Mouse (Mus musculus): ENCODE results near the gene Lpp. TPM values are rescaled to one million over a fixed set of nuclear protein-coding genes. Genes with fewer than 3 reads are reported as not detected.

Lpp gene
- total and polyA plus RNA-seq, 3 experiments = not detected

DNA sequence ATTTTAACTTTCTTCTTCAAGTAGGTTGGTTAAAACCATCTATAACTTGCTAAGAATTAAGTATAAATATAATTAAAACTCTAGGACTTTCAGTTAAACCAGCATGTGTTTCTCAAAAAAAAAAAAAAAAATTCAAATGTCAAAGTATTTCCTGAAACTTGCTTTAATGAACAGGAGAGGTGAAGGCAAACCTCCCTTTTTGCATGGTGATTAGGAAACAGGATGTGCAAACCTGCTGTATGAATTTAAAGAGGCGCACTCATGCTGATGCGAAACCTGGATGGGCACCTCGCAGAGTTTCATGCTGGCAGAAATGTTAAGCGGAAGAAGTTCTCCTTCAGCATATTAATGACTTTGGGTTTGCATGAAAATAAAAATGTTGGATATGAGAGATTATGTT lies 119.9 kb downstream of the Lpp start:
- no peak overlapping the region for H3K27ac ChIP-seq (ENCODE audit: control insufficient read depth, low read depth, low read length)
- TF ChIP-seq RAD21 (IDR thresholded peaks at IDR 0.05; ENCODE audit: low read depth, low read length) = no peak
- TF ChIP-seq POLR2AphosphoS2 (IDR thresholded peaks at IDR 0.05; ENCODE audit: low read length) = no peak
- no peak for TF ChIP-seq CHD1 (IDR thresholded peaks at IDR 0.05; ENCODE audit: low read depth, low read length)
- no peak for TF ChIP-seq E2F4 (IDR thresholded peaks at IDR 0.05; ENCODE audit: borderline replicate concordance, low read depth, low read length)
- no peak for TF ChIP-seq KAT2A (conservative IDR thresholded peaks at IDR 0.05; ENCODE audit: low read depth, low read length)
- TF ChIP-seq ZKSCAN1 (IDR thresholded peaks at IDR 0.05; ENCODE audit: low read depth, low read length) = no peak
- TF ChIP-seq MAFK (IDR thresholded peaks at IDR 0.05; ENCODE audit: borderline replicate concordance, low read depth, low read length) = no peak
- TF ChIP-seq NRF1 (IDR thresholded peaks at IDR 0.05; ENCODE audit: insufficient read depth, low read depth, low read length, poor library complexity, severe bottlenecking) = no peak
- no peak for TF ChIP-seq CTCF (IDR thresholded peaks at IDR 0.05 in 2 of 3, conservative IDR thresholded peaks at IDR 0.05 in 1 of 3; ENCODE audit: control insufficient read depth in 1 of 3, insufficient read depth in 1 of 3, low read depth in 2 of 3, low read length in 3 of 3, poor library complexity in 1 of 3, severe bottlenecking in 1 of 3)
- no peak for TF ChIP-seq GABPA (IDR thresholded peaks at IDR 0.05; ENCODE audit: low read depth, low read length)
- no peak for TF ChIP-seq SMC3 (IDR thresholded peaks at IDR 0.05; ENCODE audit: low read depth, low read length)
- no peak overlapping the region for H3K4me3 ChIP-seq (ENCODE audit: control insufficient read depth in 1 of 2, insufficient read depth in 1 of 2, low read depth in 2 of 2, low read length in 2 of 2)
- H3K79me2 ChIP-seq (ENCODE audit: control insufficient read depth, insufficient read depth, low read length, poor library complexity) = no peaks in the 10 kb centered on the region
- no peaks in the 10 kb centered on the region for H3K9me3 ChIP-seq (replicated peaks; ENCODE audit: insufficient read depth, low read length)
- no peaks in the 10 kb centered on the region for H3K27me3 ChIP-seq (ENCODE audit: control insufficient read depth in 1 of 2, insufficient read depth in 2 of 2, low read length in 2 of 2)
- H3K4me1 ChIP-seq (ENCODE audit: control insufficient read depth in 1 of 2, insufficient read depth in 2 of 2, low read length in 2 of 2) = no peaks in the 10 kb centered on the region
- no peaks in the 10 kb centered on the region for H3K36me3 ChIP-seq (ENCODE audit: control insufficient read depth in 1 of 2, insufficient read depth in 2 of 2, low read length in 2 of 2)
- H3K9ac ChIP-seq (ENCODE audit: control insufficient read depth, low read depth, low read length, poor library complexity, severe bottlenecking) = no peak overlapping the region
- DNase-seq (ENCODE audit: low read depth, low spot score) = no peak

DNA sequence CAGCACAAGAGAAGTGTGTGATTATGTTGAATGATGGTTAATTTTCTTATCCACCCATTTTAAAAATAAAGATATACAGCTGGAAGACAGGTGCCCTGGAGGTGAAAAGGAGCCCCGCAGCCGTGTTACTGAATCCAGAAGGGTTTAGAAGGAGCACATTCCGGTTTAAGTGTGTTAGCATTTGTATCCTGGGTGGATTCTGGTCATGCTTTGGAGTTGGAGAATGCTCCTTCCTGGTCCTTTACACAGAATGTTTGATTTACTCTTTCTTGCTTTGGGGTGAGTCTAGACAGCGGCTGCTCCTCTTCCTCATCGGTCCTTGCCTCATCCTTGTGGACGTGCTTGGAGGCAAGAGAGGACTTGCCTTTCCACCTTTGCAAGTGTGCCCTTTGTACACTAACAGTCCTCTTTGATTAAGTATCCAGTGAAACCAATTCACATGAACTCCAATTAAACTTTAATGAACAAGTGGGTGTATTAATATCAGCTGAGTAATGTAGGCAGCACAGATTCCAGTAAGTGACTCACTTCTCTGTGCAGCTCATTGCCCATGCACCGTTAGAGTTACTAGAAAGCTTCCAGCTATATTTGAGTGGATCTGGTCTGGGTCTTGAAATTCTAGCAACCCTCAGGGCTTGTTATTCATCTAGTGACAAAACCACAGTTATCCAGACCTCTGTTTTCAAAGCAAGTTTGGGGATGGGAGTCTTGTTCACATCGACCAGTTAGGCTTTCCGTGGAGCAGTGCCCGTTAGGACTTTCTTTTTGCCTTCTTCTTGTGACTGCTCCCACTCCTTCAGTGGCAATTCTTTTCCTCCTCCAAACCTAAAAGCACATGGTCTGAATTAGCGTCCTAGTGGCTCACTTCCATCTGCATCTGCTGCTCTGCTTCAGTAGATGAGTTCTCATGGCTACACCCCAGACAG lies 121.8 kb downstream of the Lpp start:
- Histone ChIP-seq H3K27ac (ENCODE audit: control insufficient read depth, low read depth, low read length) (no peak overlapping the region), H3K4me3 (ENCODE audit: control insufficient read depth in 1 of 2, insufficient read depth in 1 of 2, low read depth in 2 of 2, low read length in 2 of 2) (no peak overlapping the region), H3K9ac (ENCODE audit: control insufficient read depth, low read depth, low read length, poor library complexity, severe bottlenecking) (no peak overlapping the region), H3K27me3 (ENCODE audit: control insufficient read depth in 1 of 2, insufficient read depth in 2 of 2, low read length in 2 of 2) (no peaks in the 10 kb centered on the region), H3K9me3 (replicated peaks; ENCODE audit: insufficient read depth, low read length) (no peaks in the 10 kb centered on the region), H3K79me2 (ENCODE audit: control insufficient read depth, insufficient read depth, low read length, poor library complexity) (no peaks in the 10 kb centered on the region), H3K4me1 (ENCODE audit: control insufficient read depth in 1 of 2, insufficient read depth in 2 of 2, low read length in 2 of 2) (no peaks in the 10 kb centered on the region), H3K36me3 (ENCODE audit: control insufficient read depth in 1 of 2, insufficient read depth in 2 of 2, low read length in 2 of 2) (no peaks in the 10 kb centered on the region)
- no peak for DNase-seq (ENCODE audit: low read depth, low spot score)
- TF ChIP-seq ZKSCAN1 (IDR thresholded peaks at IDR 0.05; ENCODE audit: low read depth, low read length) (no peak), TAL1 (IDR thresholded peaks at IDR 0.05; ENCODE audit: low read length) (no peak), RCOR1 (IDR thresholded peaks at IDR 0.05; ENCODE audit: low read depth, low read length) (no peak), KAT2A (conservative IDR thresholded peaks at IDR 0.05; ENCODE audit: low read depth, low read length) (no peak), CHD1 (IDR thresholded peaks at IDR 0.05; ENCODE audit: low read depth, low read length) (no peak), MAX (IDR thresholded peaks at IDR 0.05; ENCODE audit: low read length) (no peak), SIN3A (IDR thresholded peaks at IDR 0.05; ENCODE audit: low read length) (no peak), CHD2 (IDR thresholded peaks at IDR 0.05; ENCODE audit: low read length) (no peak), MAZ (IDR thresholded peaks at IDR 0.05; ENCODE audit: low read depth, low read length) (no peak), CTCF (IDR thresholded peaks at IDR 0.05 in 2 of 3, conservative IDR thresholded peaks at IDR 0.05 in 1 of 3; ENCODE audit: control insufficient read depth in 1 of 3, insufficient read depth in 1 of 3, low read depth in 2 of 3, low read length in 3 of 3, poor library complexity in 1 of 3, severe bottlenecking in 1 of 3) (no peak), MEF2A (IDR thresholded peaks at IDR 0.05; ENCODE audit: extremely low read depth, insufficient replicate concordance, low read depth, low read length, poor library complexity, severe bottlenecking) (no peak), ZNF384 (IDR thresholded peaks at IDR 0.05; ENCODE audit: low read depth, low read length) (no peak), ZMIZ1 (IDR thresholded peaks at IDR 0.05; ENCODE audit: low read depth, low read length) (no peak), ELF1 (IDR thresholded peaks at IDR 0.05; ENCODE audit: low read depth, low read length) (no peak), ZC3H11A (IDR thresholded peaks at IDR 0.05; ENCODE audit: low read depth, low read length) (no peak), NRF1 (IDR thresholded peaks at IDR 0.05; ENCODE audit: insufficient read depth, low read depth, low read length, poor library complexity, severe bottlenecking) (no peak), MXI1 (IDR thresholded peaks at IDR 0.05; ENCODE audit: low read depth, low read length) (no peak), EP300 (IDR thresholded peaks at IDR 0.05; ENCODE audit: low read depth in 1 of 2, low read length in 2 of 2) (no peak), MYB (IDR thresholded peaks at IDR 0.05; ENCODE audit: low read depth, low read length) (no peak)
